Mouse (Mus musculus): ENCODE measurements around the gene Alpk1.

Gene Alpk1

GRCm38 (mm10) chr3:127627956-127628310 is 152.4 kb downstream of the Alpk1 start:
- DNase-seq, result no peak

- DNase-seq, result peak in 1 of 2 experiments; percentile 13
These were observed 153.0 kb downstream of the Alpk1 start for GRCm38 (mm10) chr3:127627151-127627955.

DNA sequence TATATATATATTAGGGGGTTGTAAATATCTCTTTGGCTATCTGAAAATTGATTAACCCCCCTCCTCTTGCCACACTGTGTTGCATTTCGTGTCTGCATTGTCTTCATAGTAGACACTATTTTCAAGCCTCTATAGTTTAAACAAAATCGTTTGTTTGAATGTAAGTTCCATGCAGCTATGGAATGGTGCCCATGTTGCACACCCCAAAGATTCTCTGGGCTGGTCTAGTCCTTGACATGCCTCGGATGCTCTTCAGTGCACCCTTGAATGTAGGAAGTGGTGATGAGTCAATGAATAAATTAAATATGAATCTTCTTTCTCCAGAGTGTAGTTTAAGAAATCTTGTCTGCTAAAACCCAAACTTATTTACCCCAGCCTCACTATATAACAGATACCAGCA is 153.8 kb downstream of the Alpk1 start:
- peak in 1 of 2 experiments; percentile 18 for DNase-seq

GRCm38 (mm10) chr3:127625701-127626399 is 154.5 kb downstream of the Alpk1 start:
- DNase-seq, result peak; percentile 16 to 18

DNA sequence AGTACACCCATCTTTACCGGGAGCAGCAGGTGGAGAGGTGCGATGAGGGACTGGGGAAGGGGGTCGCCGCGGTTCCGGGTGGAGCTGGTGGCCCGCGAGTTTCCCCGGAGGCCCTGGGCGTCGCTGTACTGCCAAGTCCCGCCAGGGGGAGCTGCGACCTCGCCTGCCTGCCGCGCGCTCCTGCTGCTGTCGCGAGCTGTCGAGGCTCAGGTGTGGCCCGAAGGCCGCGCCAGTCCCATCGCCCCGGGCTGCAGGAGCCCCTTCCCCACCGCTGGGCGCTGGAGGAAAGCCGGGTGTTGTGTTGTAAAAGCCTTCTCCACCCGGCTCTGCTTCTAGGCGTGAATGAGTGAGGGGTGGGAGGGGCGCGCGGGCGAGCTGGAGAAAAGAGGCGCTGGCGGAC is 155.0 kb downstream of the Alpk1 start:
- peak; percentile 77 to 81 for DNase-seq

All from cerebellum, postnatal 14 days (tissue).